Mouse (Mus musculus) lung, adult 2 months (tissue): ENCODE measurements around the gene Pin1.
"Not testable (repeated sequence)": the region's sequence is repeated elsewhere in the genome, so short reads cannot be mapped to it uniquely, and the experiment has no call there.

Experiments used
- CTCF ChIP-seq: fragments of 200-500 bp; IDR thresholded peaks from 2 replicates; pipeline ENCODE4 v1.5.1; 2011; ENCODE audit warnings: mild to moderate bottlenecking, low read length, control low read depth; ENCODE audit not compliant: insufficient read depth
- POLR2A ChIP-seq: fragments of 200-500 bp; IDR thresholded peaks from 2 replicates; pipeline ENCODE4 v1.6.1; 2011; ENCODE audit warnings: low read depth, mild to moderate bottlenecking, control low read depth, low read length, borderline replicate concordance; ENCODE audit errors: extremely low read depth

GRCm38 (mm10) chr9:20690449-20690848 is 38.6 kb downstream of the Pin1 start:
- not testable (repeated sequence) for TF ChIP-seq CTCF, POLR2A
